Mouse (Mus musculus): ENCODE results near the gene Hdac7. TPM values are rescaled to one million over a fixed set of nuclear protein-coding genes. Genes with fewer than 3 reads are reported as not detected.

The Hdac7 gene
- polyA plus RNA-seq, 1 experiment, result 37.8 TPM

DNA sequence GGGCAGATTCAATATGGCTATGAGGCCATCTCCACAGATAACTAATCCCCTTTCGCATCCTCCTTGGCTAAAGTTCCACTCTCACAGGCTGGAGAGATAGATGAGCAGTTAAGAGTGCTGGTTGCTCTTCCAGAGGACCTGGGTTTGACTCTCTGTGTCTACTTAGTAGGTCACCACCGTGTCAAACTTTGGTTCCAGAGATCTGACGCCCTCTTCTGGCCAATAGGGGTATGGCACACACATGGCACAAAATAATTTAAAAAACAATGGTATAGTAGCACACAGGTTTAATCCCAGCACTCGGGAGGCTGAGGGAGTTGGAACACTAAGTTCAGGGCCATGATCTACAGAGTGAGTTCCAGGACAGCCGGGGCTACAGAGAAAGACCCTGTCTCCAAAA lies 50.0 kb downstream of the Hdac7 start:
- peak; percentile 32 for TF ChIP-seq CTCF (IDR thresholded peaks at IDR 0.05; ENCODE audit: control insufficient read depth, insufficient read depth, low read length)
- no peak for TF ChIP-seq POLR2A (IDR thresholded peaks at IDR 0.05; ENCODE audit: borderline replicate concordance, control insufficient read depth, low read depth, low read length)
- 75% methylated on average over 5 of the region's 5 CpGs for WGBS
- Histone ChIP-seq H3K4me1 (ENCODE audit: control insufficient read depth, insufficient read depth, low read length) (no peaks in the 10 kb centered on the region; the same call in 1 of the 2 replicates), H3K4me3 (replicated peaks; ENCODE audit: control insufficient read depth, low read depth, low read length) (no peak overlapping the region), H3K27ac (ENCODE audit: control insufficient read depth, insufficient read depth, low read depth, low read length, poor library complexity) (no peak overlapping the region)

DNA sequence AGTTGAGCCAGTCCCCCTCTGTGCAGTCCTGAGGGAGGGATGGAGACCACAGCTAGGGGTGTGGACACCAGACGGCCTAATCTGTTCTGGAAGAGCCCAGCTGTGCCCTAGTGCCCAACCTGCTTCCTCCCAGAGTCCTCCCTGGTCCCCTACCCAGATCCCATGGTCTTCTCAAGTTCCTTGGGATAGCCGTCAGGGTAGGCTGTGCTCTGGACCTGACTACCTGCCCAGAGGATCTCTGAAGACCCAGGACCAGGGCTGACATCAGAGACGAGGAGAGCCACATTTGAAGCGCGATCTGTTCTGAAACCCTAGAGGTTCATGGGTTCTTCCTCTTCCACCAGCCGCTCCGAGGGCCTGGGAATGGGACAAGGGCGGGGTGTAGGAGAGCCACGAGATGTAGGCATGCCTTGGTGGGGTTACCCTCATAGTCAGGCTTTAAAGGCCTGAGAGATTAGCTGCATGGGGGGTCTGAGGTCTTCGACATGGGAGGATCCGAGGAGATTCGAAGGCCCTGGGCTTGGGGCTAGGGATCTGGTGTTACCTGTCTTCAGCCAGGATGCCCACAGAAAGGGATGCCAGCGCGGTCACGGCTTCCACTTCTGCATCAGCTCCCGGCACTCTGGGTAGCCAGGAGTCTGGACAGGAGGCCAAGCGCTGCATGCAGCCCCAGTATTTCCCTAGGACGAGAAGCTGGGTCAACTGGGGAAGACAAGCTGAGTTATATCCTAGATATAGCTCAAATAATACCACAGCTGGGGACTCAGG lies 50.7 kb downstream of the Hdac7 start:
- WGBS, result 87% methylated on average over 18 of the region's 18 CpGs
- Histone ChIP-seq H3K27ac (ENCODE audit: control insufficient read depth, insufficient read depth, low read depth, low read length, poor library complexity) (no peak overlapping the region), H3K4me3 (replicated peaks; ENCODE audit: control insufficient read depth, low read depth, low read length) (no peak overlapping the region), H3K4me1 (ENCODE audit: control insufficient read depth, insufficient read depth, low read length) (no peaks in the 10 kb centered on the region; the same call in 1 of the 2 replicates)
- TF ChIP-seq CTCF (IDR thresholded peaks at IDR 0.05; ENCODE audit: control insufficient read depth, insufficient read depth, low read length) (no peak), POLR2A (IDR thresholded peaks at IDR 0.05; ENCODE audit: borderline replicate concordance, control insufficient read depth, low read depth, low read length) (no peak)

DNA sequence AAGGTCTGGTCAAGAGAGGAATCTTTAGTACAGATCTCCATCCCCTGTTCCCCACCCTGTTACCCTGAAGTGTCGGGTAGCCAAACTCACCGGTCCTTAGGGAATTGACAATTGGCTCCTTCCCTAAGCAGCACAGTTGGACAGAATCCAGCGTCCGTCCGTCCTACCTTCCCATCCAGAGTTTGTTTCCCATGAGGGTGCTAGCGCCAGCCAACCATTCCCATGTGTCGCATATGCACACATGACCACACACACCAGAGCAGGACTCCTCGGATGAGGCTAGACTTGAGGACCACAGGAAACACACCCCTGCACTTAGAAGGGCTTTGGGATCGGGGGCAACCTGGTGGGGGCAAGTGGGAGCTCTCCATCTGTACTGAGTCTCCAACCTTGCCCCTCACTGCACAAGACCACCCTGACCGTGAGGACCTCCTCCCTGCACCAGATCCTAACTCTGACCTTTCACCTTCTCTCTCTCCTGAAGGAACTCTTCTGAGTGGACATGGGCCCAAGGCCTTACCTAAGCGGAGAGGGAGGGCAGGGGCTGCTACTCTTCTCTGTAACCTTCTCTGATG lies 53.1 kb downstream of the Hdac7 start:
- H3K27ac ChIP-seq (ENCODE audit: control insufficient read depth, insufficient read depth, low read depth, low read length, poor library complexity), result no peak overlapping the region
- no peak for TF ChIP-seq CTCF (IDR thresholded peaks at IDR 0.05; ENCODE audit: control insufficient read depth, insufficient read depth, low read length)
- no peak for TF ChIP-seq POLR2A (IDR thresholded peaks at IDR 0.05; ENCODE audit: borderline replicate concordance, control insufficient read depth, low read depth, low read length)
- 87% methylated on average over 11 of the region's 11 CpGs for WGBS
- H3K4me1 ChIP-seq (ENCODE audit: control insufficient read depth, insufficient read depth, low read length), result peaks cover 7% of the 10 kb centered on the region
- H3K4me3 ChIP-seq (replicated peaks; ENCODE audit: control insufficient read depth, low read depth, low read length), result no peak overlapping the region

DNA sequence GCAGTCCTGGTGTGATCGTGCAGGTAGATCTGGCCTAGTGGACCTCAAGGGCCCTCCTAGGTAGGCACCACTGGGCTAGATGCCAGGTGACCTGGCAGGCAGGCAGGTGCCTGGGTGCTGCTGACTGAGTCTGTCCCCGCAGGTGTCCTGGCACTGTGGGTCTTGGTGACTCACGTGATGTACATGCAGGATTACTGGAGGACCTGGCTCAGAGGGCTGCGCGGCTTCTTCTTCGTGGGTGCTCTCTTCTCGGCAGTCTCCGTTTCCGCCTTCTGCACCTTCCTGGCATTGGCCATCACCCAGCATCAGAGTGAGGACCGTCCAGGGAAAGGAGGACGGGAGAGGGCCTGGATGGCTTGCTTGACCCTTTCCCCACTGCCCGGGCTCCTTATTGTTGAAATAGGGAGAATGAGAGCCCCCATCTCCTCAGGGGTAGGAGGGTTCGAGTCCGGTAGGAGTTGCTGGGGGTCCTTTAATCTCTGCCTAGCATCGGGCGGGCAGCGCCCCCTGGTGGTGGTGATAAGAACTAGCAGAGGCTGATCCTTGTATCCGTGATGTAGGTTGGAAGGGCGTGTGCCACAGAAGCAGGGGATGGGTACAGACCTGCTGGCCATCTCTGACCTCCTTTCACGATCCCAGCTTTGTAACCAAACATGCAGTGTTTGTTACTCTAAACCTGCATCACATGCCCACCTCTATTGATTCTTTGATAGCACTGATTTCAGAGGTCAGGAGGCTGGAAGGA lies 54.4 kb downstream of the Hdac7 start:
- peak; percentile 84 for TF ChIP-seq CTCF (IDR thresholded peaks at IDR 0.05; ENCODE audit: control insufficient read depth, insufficient read depth, low read length)
- no peak for TF ChIP-seq POLR2A (IDR thresholded peaks at IDR 0.05; ENCODE audit: borderline replicate concordance, control insufficient read depth, low read depth, low read length)
- H3K27ac ChIP-seq (ENCODE audit: control insufficient read depth, insufficient read depth, low read depth, low read length, poor library complexity), result no peak overlapping the region
- 55% methylated on average over 20 of the region's 20 CpGs for WGBS
- H3K4me3 ChIP-seq (replicated peaks; ENCODE audit: control insufficient read depth, low read depth, low read length), result no peak overlapping the region
- H3K4me1 ChIP-seq (ENCODE audit: control insufficient read depth, insufficient read depth, low read length), result peaks cover 8% of the 10 kb centered on the region

DNA sequence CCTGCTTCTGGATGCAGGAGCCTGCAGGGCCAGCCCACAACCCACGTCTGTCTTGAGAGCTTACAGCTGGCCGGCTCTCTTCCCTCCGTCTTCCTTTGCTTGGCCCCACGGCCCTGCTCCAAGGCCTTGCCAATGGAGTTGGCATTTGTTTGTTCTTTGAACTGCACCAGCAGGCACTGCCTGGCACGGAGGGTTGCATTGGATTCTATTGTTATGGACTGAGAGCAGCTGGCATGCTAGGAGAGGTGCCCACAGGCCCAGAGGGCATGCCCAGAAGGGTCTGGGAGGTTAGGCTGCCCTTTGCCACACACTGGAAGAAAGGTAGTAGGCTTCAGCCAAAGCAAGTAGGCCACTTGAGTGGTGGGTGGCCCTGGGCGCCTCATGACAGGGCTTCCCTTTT lies 55.5 kb downstream of the Hdac7 start:
- Histone ChIP-seq H3K4me3 (replicated peaks; ENCODE audit: control insufficient read depth, low read depth, low read length) (no peak overlapping the region), H3K4me1 (ENCODE audit: control insufficient read depth, insufficient read depth, low read length) (peaks cover 8% of the 10 kb centered on the region), H3K27ac (ENCODE audit: control insufficient read depth, insufficient read depth, low read depth, low read length, poor library complexity) (peak overlapping the region; percentile 24)
- no peak for TF ChIP-seq POLR2A (IDR thresholded peaks at IDR 0.05; ENCODE audit: borderline replicate concordance, control insufficient read depth, low read depth, low read length)
- no peak for TF ChIP-seq CTCF (IDR thresholded peaks at IDR 0.05; ENCODE audit: control insufficient read depth, insufficient read depth, low read length)
- 47% methylated on average over 6 of the region's 6 CpGs for WGBS

DNA sequence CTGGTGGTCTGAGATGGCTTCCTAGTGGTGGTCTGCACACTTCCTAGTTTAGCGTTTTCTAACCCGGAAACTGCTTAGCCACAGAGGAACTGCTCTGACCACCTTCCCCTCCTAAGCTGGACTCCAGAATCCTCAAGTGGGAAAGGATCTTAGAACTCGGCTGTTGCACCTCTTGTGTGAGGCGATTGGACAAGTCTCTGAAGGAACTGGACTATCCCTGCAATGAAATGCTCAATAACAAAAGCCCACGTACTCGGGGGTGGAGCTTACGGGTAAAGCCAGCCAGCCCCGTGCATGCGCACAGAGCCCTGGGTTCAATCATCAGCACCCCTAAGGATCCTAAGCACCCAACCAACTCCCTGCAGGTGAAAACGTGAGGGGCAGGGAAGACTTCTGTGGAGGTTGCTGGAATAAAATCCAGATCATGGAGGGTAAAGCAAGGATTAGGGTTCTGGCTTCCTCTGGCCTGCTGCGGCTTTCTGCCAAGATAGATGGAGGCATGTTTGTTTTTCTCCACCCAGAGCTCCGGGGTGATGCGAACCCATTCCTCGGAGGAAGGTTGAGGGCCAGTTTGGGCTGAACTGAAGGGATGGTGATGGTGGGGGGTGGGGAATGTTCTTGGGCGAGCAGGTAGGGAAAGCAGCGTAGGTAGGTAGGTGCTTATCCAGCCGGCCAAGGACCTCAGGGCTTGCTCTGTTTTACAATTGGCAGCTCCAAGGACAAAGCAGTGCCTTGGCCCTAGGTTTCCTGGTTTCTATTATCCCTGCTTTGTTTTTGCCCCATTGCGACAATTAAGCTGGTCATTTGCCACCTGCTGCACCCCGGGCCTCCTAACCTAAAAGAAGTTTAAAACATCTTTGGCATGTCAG lies 56.3 kb downstream of the Hdac7 start:
- no peak overlapping the region for H3K4me3 ChIP-seq (replicated peaks; ENCODE audit: control insufficient read depth, low read depth, low read length)
- 48% methylated on average over 19 of the region's 19 CpGs for WGBS
- TF ChIP-seq POLR2A (IDR thresholded peaks at IDR 0.05; ENCODE audit: borderline replicate concordance, control insufficient read depth, low read depth, low read length), result no peak
- TF ChIP-seq CTCF (IDR thresholded peaks at IDR 0.05; ENCODE audit: control insufficient read depth, insufficient read depth, low read length), result no peak
- H3K27ac ChIP-seq (ENCODE audit: control insufficient read depth, insufficient read depth, low read depth, low read length, poor library complexity), result peak overlapping the region; percentile 14
- peaks cover 8% of the 10 kb centered on the region for H3K4me1 ChIP-seq (ENCODE audit: control insufficient read depth, insufficient read depth, low read length)

DNA sequence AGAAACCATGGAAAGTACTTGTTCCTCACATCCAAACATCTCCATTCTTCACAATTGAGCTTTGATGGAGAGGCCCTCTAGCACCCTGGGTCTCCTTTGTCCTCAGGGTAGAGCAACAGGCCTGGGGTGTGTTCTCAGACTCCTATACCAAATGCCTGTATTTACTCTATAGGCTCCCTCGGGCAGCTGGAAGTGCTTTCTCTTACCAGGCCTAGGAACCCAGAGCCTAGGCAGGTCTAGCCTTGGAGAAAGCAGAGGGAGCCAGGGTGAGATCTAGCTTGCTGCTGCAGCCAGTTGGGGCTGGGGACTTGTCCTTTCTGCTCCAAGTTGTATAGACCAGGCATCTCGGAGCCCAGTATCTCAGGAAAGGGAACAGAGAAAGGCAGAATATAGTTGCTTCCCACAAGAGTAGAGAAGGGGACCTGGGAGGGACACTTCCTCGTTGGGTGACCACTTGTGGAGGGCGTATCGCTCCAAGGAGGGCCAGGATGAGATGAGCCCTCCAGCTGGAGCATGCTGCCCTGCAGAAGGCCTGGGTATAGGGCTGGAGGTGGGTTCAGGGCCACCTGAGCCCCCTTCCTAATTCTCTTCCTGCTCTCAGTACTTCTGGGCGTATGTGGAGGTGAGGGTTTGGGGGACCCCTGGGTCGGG lies 57.0 kb downstream of the Hdac7 start:
- no peak for TF ChIP-seq POLR2A (IDR thresholded peaks at IDR 0.05; ENCODE audit: borderline replicate concordance, control insufficient read depth, low read depth, low read length)
- no peak for TF ChIP-seq CTCF (IDR thresholded peaks at IDR 0.05; ENCODE audit: control insufficient read depth, insufficient read depth, low read length)
- H3K4me3 ChIP-seq (replicated peaks; ENCODE audit: control insufficient read depth, low read depth, low read length), result no peak overlapping the region
- H3K4me1 ChIP-seq (ENCODE audit: control insufficient read depth, insufficient read depth, low read length), result peaks cover 8% of the 10 kb centered on the region
- peak overlapping the region; percentile 14 for H3K27ac ChIP-seq (ENCODE audit: control insufficient read depth, insufficient read depth, low read depth, low read length, poor library complexity)
- 20% methylated on average over 7 of the region's 7 CpGs for WGBS
